Mouse (Mus musculus) forebrain, embryonic 14.5 days (tissue): ENCODE measurements around the gene Tmem222. TPM values are rescaled to one million over a fixed set of nuclear protein-coding genes. Genes with fewer than 3 reads are reported as not detected.

Experiments
- ATAC-seq: fragments of 200-750 bp; cut with Nextera tagmentation; 2 replicates; pipeline ENCODE4 v1.8.0; 2017; ENCODE audit warnings: mild to moderate bottlenecking, moderate library complexity
- DNase-seq: peaks from one replicate; pipeline ENCODE4 v3.0.0-alpha.2; 2015; ENCODE audit warnings: low spot score
- H3K27ac ChIP-seq: fragments of 300-500 bp; sonication (generic); 2 replicates; pipeline ENCODE4 v1.5.1; 2014; ENCODE audit warnings: low read depth, mild to moderate bottlenecking, control low read depth, low read length, moderate library complexity
- H3K27me3 ChIP-seq: fragments of 300-500 bp; sonication (generic); replicated peaks from 2 replicates; pipeline ENCODE4 v1.6.1; 2014; ENCODE audit warnings: low read length, control low read depth, mixed read lengths; ENCODE audit not compliant: control insufficient read depth, insufficient read depth
- H3K36me3 ChIP-seq: fragments of 300-500 bp; sonication (generic); 2 replicates; pipeline ENCODE4 v1.6.1; 2014; ENCODE audit warnings: low read length, control low read depth; ENCODE audit not compliant: control insufficient read depth, insufficient read depth
- H3K4me1 ChIP-seq: fragments of 300-500 bp; sonication (generic); 2 replicates; pipeline ENCODE4 v1.6.1; 2014; ENCODE audit warnings: antibody characterized with exemption, low read length, control low read depth; ENCODE audit not compliant: control insufficient read depth, insufficient read depth
- H3K4me2 ChIP-seq: fragments of 300-500 bp; sonication (generic); 2 replicates; pipeline ENCODE4 v1.6.1; 2014; ENCODE audit warnings: mild to moderate bottlenecking, control low read depth, low read length
- H3K4me3 ChIP-seq: fragments of 300-500 bp; sonication (generic); 2 replicates; pipeline ENCODE4 v1.5.1; 2014; ENCODE audit warnings: low read depth, low read length, control low read depth
- H3K9ac ChIP-seq: fragments of 300-500 bp; sonication (generic); 2 replicates; pipeline ENCODE4 v1.6.1; 2014; ENCODE audit warnings: mild to moderate bottlenecking, low read length, control low read depth, moderate library complexity
- H3K9me3 ChIP-seq: fragments of 300-500 bp; sonication (generic); replicated peaks from 2 replicates; pipeline ENCODE4 v1.6.1; 2016; ENCODE audit warnings: low read length, control low read depth, mixed read lengths; ENCODE audit not compliant: control insufficient read depth
- WGBS: fragments of 180-500 bp; shearing (Covaris S2); extraction: QIAGEN DNeasy Blood & Tissue Kit; methylation state at CpG from one replicate; pipeline ENCODE4 v1.1.7; 2014; 5-methylcytosine and 5-hydroxymethylcytosine counted together
- polyA plus RNA-seq: library from polyadenylated mRNA; unstranded; fragments of >200 nt; fragmentation: Nextera tagmentation; extraction: Ambion mirVana; gene quantifications from 2 replicates; pipeline ENCODE4 v1.2.1, GENCODE M21; 2014

The Tmem222 gene
- polyA plus RNA-seq, 1 experiment from 2014 or later: 131 TPM

DNA sequence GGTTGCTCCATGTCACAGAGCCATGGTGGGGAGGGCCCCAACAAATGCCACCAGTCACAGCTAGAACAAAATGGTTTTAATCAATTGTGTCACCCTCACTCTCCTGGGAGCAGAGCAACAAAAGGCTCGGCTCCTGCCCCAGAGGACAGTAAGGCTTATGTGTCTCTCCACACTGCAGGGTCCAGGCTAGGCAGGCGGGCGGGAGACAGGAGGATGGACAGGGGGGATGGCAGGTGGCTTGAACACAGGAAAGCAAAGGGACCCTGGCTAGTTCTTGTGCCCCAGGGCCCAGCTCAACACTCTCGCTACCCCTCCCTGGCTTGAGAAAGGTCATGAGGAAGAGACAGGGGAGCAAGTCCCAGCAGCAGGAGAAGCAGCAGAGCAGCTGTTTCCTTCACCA is 14.8 kb upstream of the Tmem222 start:
- 60% methylated on average over 4 of the region's 4 CpGs for WGBS
- peaks cover 40% of the 10 kb centered on the region for H3K36me3 ChIP-seq
- H3K27ac ChIP-seq: peak overlapping the region; percentile 70; the same call in 1 of the 2 replicates
- no peak for DNase-seq
- H3K9ac ChIP-seq: no peak overlapping the region
- no peaks in the 10 kb centered on the region for H3K27me3 ChIP-seq
- H3K4me3 ChIP-seq: no peak overlapping the region
- peaks cover 10% of the 10 kb centered on the region for H3K4me1 ChIP-seq
- H3K4me2 ChIP-seq: no peak overlapping the region
- H3K9me3 ChIP-seq: no peaks in the 10 kb centered on the region
- ATAC-seq: no peak

- Histone ChIP-seq H3K4me1 (peaks cover 9% of the 10 kb centered on the region), H3K4me3 (no peak overlapping the region), H3K36me3 (peaks cover 28% of the 10 kb centered on the region), H3K4me2 (no peak overlapping the region), H3K27me3 (no peaks in the 10 kb centered on the region), H3K9me3 (no peaks in the 10 kb centered on the region), H3K9ac (no peak overlapping the region), H3K27ac (no peak overlapping the region)
- WGBS: 89% methylated on average over 1 of the region's 1 CpGs
- DNase-seq: no peak
- no peak for ATAC-seq
Measured at GRCm38 (mm10) chr4:133291255-133291654, 13.7 kb upstream of the Tmem222 start.

- WGBS: 83% methylated on average over 4 of the region's 4 CpGs
- Histone ChIP-seq H3K4me1 (peaks cover 8% of the 10 kb centered on the region), H3K27me3 (no peaks in the 10 kb centered on the region), H3K27ac (no peak overlapping the region), H3K4me2 (no peak overlapping the region), H3K36me3 (no peaks in the 10 kb centered on the region), H3K9ac (no peak overlapping the region), H3K9me3 (no peaks in the 10 kb centered on the region), H3K4me3 (no peak overlapping the region)
- DNase-seq (no peak), ATAC-seq (no peak)
Measured at GRCm38 (mm10) chr4:133286476-133287077, 9.0 kb upstream of the Tmem222 start.

DNA sequence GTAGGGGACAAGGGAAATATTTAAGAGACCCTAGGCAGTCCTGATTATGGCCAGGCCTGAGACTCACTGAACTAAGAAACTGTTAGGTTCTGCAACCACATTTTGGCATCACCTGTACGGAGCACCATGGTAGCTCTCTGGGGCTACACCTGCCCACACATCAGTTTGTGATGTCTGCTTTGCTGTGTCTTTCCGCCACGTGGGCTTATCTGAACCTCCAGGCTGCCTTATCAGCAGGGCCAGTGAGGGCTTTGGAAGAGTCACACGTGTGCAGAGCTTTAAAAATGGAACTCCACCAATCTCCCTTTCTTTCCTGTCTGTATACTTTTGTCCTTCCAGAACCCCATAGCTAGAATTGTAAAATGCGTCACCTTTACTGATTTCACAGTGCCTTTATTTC is 8.4 kb upstream of the Tmem222 start:
- H3K9me3 ChIP-seq: no peaks in the 10 kb centered on the region
- WGBS: 81% methylated on average over 5 of the region's 5 CpGs

DNA sequence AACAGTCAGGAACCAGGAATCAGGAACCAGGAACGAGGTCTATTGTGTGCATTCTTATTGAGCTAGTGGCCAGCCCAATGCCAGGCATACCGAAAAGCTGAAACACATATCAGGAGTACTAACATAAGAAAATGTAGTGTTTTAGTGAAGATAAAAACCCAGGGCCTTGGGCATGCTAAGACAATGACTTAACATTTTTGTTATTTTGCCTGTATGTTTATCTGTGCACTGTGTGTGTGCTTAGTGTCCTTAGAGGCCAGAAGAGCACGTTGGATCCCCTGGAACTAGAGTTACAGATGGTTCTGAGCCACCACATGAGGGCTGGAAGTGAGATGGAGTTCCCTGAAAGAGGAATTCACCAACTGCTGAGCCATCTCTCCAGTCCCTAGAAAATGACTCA is 7.7 kb upstream of the Tmem222 start:
- 78% methylated on average over 3 of the region's 3 CpGs for WGBS
- Histone ChIP-seq H3K9ac (no peak overlapping the region), H3K9me3 (no peaks in the 10 kb centered on the region), H3K4me2 (no peak overlapping the region), H3K36me3 (no peaks in the 10 kb centered on the region), H3K27ac (no peak overlapping the region), H3K27me3 (no peaks in the 10 kb centered on the region), H3K4me1 (peaks cover 11% of the 10 kb centered on the region), H3K4me3 (no peak overlapping the region)
- ATAC-seq (no peak), DNase-seq (no peak)

More for the DNA sequence above, 8.4 kb upstream of the Tmem222 start:
- no peak for DNase-seq
- Histone ChIP-seq H3K4me3 (no peak overlapping the region), H3K4me2 (no peak overlapping the region), H3K27ac (no peak overlapping the region), H3K9ac (no peak overlapping the region), H3K36me3 (no peaks in the 10 kb centered on the region), H3K27me3 (no peaks in the 10 kb centered on the region), H3K4me1 (peaks cover 10% of the 10 kb centered on the region)
- no peak for ATAC-seq

GRCm38 (mm10) chr4:133282656-133283055 is 5.1 kb upstream of the Tmem222 start:
- H3K4me2 ChIP-seq: no peak overlapping the region
- ATAC-seq (no peak), DNase-seq (peak; percentile 16)
- no peak overlapping the region for H3K4me3 ChIP-seq
- H3K27me3 ChIP-seq: no peaks in the 10 kb centered on the region
- no peak overlapping the region for H3K9ac ChIP-seq
- peak overlapping the region; percentile 74 for H3K27ac ChIP-seq
- H3K9me3 ChIP-seq: no peaks in the 10 kb centered on the region
- H3K4me1 ChIP-seq: peaks cover 17% of the 10 kb centered on the region
- 34% methylated on average over 4 of the region's 4 CpGs for WGBS
- no peaks in the 10 kb centered on the region for H3K36me3 ChIP-seq

GRCm38 (mm10) chr4:133281951-133282481 is 4.4 kb upstream of the Tmem222 start:
- WGBS: 22% methylated on average over 5 of the region's 5 CpGs
- Histone ChIP-seq H3K27ac (peak overlapping the region; percentile 74), H3K4me3 (no peak overlapping the region), H3K27me3 (no peaks in the 10 kb centered on the region), H3K4me1 (peaks cover 17% of the 10 kb centered on the region), H3K4me2 (no peak overlapping the region), H3K36me3 (no peaks in the 10 kb centered on the region), H3K9ac (no peak overlapping the region), H3K9me3 (no peaks in the 10 kb centered on the region)
- DNase-seq: peak; percentile 30
- ATAC-seq: no peak

DNA sequence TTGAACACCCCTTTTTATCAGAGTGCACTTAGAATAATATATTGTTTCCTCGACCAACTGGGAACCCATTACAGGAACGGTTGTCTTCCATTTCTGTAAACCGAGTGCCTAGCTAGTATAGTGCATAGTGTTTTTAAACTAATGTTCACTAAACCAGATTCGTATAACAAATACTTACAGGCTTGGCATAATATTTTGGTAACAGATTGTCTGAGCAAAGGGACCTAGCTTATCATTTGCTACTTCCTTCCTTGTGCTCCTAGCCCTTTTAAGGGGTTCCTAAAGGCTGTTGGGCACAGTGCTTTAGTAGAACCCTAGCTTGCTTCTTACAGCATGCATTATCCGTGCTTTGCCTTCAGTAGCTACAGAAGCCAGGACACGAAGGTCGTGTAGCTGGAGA is 3.9 kb upstream of the Tmem222 start:
- H3K36me3 ChIP-seq: no peaks in the 10 kb centered on the region
- no peak for ATAC-seq
- WGBS: 47% methylated on average over 7 of the region's 7 CpGs
- H3K4me3 ChIP-seq: no peak overlapping the region
- H3K9me3 ChIP-seq: no peaks in the 10 kb centered on the region
- peak overlapping the region; percentile 74 for H3K27ac ChIP-seq
- H3K4me2 ChIP-seq: no peak overlapping the region
- peak; percentile 8 for DNase-seq
- no peaks in the 10 kb centered on the region for H3K27me3 ChIP-seq
- no peak overlapping the region for H3K9ac ChIP-seq
- H3K4me1 ChIP-seq: peaks cover 19% of the 10 kb centered on the region

- peak overlapping the region; percentile 90 for H3K9ac ChIP-seq
- H3K4me1 ChIP-seq: peaks cover 26% of the 10 kb centered on the region
- WGBS: 88% methylated on average over 3 of the region's 3 CpGs
- DNase-seq (no peak), ATAC-seq (no peak)
- no peaks in the 10 kb centered on the region for H3K27me3 ChIP-seq
- H3K4me3 ChIP-seq: peak overlapping the region; percentile 85
- H3K27ac ChIP-seq: peak overlapping the region; percentile 70; the same call in 1 of the 2 replicates
- no peaks in the 10 kb centered on the region for H3K9me3 ChIP-seq
- peak overlapping the region; percentile 72 for H3K4me2 ChIP-seq
- H3K36me3 ChIP-seq: 0 out of 2 replicates have a peak, but pooled peaks cover 3% of the 10 kb centered on the region
Measured at GRCm38 (mm10) chr4:133278482-133278881, 890 bp upstream of the Tmem222 start.
